Mouse (Mus musculus) olfactory bulb, adult 2 months (tissue): ENCODE measurements around the gene Ccdc141.

ENCODE experiments used
- CTCF ChIP-seq: fragments of 200-500 bp; IDR thresholded peaks from 2 replicates; pipeline ENCODE4 v1.5.1; 2012; ENCODE audit warnings: low read depth, mild to moderate bottlenecking, low read length, moderate library complexity; ENCODE audit not compliant: insufficient read depth
- POLR2A ChIP-seq: fragments of 200-500 bp; IDR thresholded peaks from 2 replicates; pipeline ENCODE4 v1.6.1; 2012; ENCODE audit warnings: mild to moderate bottlenecking, low read depth, low read length, moderate library complexity; ENCODE audit not compliant: insufficient read depth

DNA sequence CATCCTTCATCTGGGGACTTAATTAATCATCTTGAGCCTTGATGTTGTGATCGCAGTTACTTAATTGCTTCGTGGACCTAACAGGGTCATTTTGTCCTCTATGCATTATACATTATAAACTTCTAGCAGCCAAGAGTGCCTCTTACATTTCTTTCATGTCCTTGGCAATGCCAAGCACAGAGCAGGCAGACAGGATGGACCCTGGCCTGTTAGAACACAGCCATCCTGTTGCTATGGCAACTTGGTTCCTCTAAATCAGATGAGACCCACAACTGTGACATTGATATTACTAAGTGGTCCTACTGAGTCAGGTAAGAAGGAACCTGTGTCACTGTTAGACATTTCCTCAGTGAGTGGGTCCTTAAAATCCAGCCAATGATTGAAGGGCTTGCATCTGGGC is 20.9 kb downstream of the Ccdc141 start:
- TF ChIP-seq CTCF (no peak), POLR2A (no peak)
